Mouse (Mus musculus): ENCODE results near the gene Vpreb3.
"Not testable (repeated sequence)": the region's sequence is repeated elsewhere in the genome, so short reads cannot be mapped to it uniquely, and the experiment has no call there.

The Vpreb3 gene

DNA sequence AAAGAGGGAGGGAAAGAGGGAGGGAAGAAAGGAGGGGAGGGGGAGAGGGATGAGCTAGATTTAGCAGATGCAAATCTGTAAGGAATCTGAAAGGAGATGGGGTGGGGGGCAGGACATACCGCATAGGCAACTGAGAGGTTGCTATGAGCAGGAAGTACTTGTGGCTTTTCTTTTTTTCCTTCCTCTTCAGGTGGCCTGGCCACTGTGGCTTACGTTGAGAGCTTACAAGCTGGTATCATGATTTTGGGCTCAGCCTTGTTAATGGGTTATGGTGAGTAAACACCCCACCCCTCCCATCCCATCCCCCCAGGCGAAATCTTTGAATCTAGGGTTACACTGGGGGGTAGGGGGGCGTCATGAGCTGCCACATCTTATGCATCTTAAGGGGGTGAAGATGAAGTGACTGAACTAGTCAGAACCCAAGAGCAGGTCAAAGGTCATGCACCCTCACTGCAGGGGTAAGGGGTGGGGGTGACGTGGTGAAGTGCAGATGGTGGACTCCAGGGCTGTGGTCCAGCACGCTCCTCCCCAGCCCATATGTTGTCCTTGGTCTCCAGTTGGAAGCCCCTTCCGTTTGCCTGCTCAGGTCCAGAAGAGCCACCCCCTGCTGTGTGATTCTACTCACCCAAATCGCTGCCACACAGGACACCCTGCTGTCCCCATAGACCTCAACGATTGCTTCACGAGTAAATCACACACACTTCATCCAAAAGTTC is 35.4 kb downstream of the Vpreb3 start:
- no peak for DNase-seq

DNA sequence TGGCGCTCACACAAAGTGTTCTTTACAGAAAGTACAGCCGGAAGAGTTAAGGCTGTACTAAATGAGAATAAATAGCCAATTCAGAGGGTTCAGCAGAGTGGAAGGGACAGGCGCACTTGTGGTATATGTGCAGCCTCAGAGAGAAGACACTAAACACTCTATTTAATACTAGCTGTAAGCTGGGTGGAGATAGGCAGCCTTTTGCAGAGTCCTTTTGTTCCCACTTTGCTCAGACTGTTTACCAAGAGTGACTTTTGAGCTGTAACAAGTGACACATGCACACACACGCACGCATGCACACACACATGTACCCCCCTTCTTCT is 35.9 kb downstream of the Vpreb3 start:
- DNase-seq = no peak

DNA sequence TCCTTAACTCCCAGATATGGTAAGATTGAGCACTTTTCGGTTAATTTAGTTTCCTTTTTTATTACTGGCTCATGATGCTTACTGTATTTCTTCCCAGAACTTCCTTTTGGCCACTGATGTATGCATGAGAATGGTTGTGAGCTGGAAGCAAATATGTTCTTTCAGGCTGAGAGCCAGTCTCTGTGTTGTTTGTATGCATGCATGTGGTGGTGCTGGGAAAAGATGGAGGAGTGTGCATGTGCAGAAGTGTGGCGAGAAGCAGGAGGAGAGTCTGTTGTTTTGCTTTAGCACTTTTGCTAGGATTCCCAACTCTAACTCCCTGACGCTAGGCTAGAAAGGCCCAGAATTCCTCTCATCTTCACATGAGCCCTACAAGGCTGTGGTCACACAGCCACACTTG is 36.6 kb downstream of the Vpreb3 start:
- no peak for DNase-seq

GRCm38 (mm10) chr10:75990430-75991042 is 47.7 kb downstream of the Vpreb3 start:
- DNase-seq = no peak

DNA sequence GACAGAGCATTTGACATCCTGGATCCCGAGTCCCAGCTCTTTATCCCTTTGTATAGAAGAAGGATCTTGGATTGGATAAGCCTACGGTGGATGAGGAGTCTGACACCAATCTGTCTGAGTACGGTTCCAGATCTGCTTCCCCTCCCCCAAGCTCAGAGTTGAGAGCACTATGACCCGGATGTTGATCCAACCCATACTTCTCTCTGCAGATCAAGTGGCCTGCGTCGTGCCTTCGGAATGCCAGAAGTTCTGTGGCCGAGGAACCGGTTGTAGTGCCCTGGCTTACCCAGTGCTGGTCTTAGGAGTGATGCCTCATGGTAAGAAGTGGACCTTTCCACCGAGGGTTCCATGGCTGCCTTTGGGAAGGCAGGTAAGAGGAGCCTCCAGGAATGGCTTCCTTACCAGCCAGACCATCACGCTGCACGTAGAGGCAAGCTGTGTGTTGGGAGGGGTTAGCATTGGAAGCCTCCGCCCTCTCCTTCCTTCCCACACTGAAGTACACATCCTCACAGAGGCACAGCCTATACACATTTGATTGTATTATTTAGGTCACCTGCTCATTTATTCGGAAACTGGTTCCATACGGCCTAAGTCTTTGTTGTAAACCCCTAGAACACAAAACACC is 50.9 kb downstream of the Vpreb3 start:
- no peak for DNase-seq

- not testable (repeated sequence) for DNase-seq
Measured at GRCm38 (mm10) chr10:75994531-75995210, 51.8 kb downstream of the Vpreb3 start.

DNA sequence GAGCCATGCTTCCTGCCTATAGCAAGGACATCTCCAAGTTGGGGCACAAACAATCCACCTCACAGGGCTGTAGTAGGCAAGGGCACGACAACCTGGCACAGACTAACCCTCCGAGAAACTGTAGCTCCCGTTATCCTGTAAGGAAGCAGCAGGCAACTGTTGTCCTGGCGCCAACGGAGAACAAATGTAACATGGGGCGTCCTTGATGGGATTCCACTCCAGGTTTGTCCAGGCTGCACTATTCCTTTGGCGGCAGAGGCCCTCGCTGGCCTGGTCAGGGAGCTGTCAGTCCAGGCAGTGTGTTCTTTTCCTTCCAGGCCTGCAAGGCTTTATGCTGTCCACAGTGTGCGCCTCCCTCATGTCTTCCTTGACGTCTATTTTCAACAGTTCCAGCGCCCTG is 52.6 kb downstream of the Vpreb3 start:
- DNase-seq = no peak

- no peak for DNase-seq
Measured at GRCm38 (mm10) chr10:75996315-75996714, 53.5 kb downstream of the Vpreb3 start.

Data from kidney, postnatal 4 days (tissue).